Mouse (Mus musculus): ENCODE results near the gene Cracr2b. TPM values are rescaled to one million over a fixed set of nuclear protein-coding genes. Genes with fewer than 3 reads are reported as not detected.

Gene Cracr2b
- total and polyA plus RNA-seq, 3 experiments = not detected

- DNase-seq (ENCODE audit: extremely low read depth) = no peak
- Histone ChIP-seq H3K4me3 (replicated peaks in 1 of 3; ENCODE audit: low read depth in 2 of 3, low read length in 2 of 3, poor library complexity in 1 of 3) (no peak overlapping the region), H3K36me3 (replicated peaks in 1 of 2; ENCODE audit: control insufficient read depth in 1 of 2, insufficient read depth in 1 of 2, low read length in 1 of 2) (peaks cover 16 to 54% of the 10 kb centered on the region in 2 experiments), H3K9ac (ENCODE audit: insufficient read depth, low read depth) (no peak overlapping the region), H3K9me3 (replicated peaks; ENCODE audit: low read length) (no peaks in the 10 kb centered on the region), H3K4me2 (ENCODE audit: insufficient read depth, low read depth, poor library complexity, severe bottlenecking) (no peak overlapping the region), H3K27me3 (replicated peaks) (no peaks in the 10 kb centered on the region), H3K4me1 (ENCODE audit: control insufficient read depth in 1 of 2, insufficient read depth in 2 of 2) (peaks cover 2 to 27% of the 10 kb centered on the region in 2 experiments; a peak in 2 of 4 replicates), H3K79me2 (replicated peaks; ENCODE audit: control insufficient read depth, extremely low read depth, insufficient read depth, poor library complexity, severe bottlenecking) (no peaks in the 10 kb centered on the region), H3K27ac (ENCODE audit: insufficient read depth, low read depth) (no peak overlapping the region)
- TF ChIP-seq NELFE (IDR thresholded peaks at IDR 0.05; ENCODE audit: low read depth, low read length) (no peak), TBP (conservative IDR thresholded peaks at IDR 0.05; ENCODE audit: low read depth, low read length) (no peak), POLR2A (IDR thresholded peaks at IDR 0.05; ENCODE audit: low read depth, low read length) (no peak), RAD21 (IDR thresholded peaks at IDR 0.05; ENCODE audit: low read depth, low read length) (no peak), TCF12 (IDR thresholded peaks at IDR 0.05; ENCODE audit: low read depth, low read length) (no peak), JUN (IDR thresholded peaks at IDR 0.05; ENCODE audit: insufficient read depth, low read depth, low read length) (no peak), HCFC1 (IDR thresholded peaks at IDR 0.05; ENCODE audit: low read depth, low read length) (no peak), ZNF384 (IDR thresholded peaks at IDR 0.05; ENCODE audit: low read depth, low read length) (no peak), USF1 (IDR thresholded peaks at IDR 0.05; ENCODE audit: low read depth, low read length) (no peak), POLR2AphosphoS2 (IDR thresholded peaks at IDR 0.05; ENCODE audit: low read depth, low read length) (no peak), GABPA (IDR thresholded peaks at IDR 0.05; ENCODE audit: insufficient replicate concordance, low read depth, low read length) (no peak)
- dilution Hi-C loops (cut with MboI; ENCODE audit: extremely low pct_ligation_motif_present, extremely low pct_unique_long_range_greater_than_20kb, low sequenced_read_pairs) = no loop called here
- in situ Hi-C loops (cut with MboI; ENCODE audit: low pct_ligation_motif_present, low pct_unique_long_range_greater_than_20kb, low sequenced_read_pairs) = no loop called here
Observed at GRCm38 (mm10) chr7:141508160-141508559, 47.3 kb downstream of the Cracr2b start.

DNA sequence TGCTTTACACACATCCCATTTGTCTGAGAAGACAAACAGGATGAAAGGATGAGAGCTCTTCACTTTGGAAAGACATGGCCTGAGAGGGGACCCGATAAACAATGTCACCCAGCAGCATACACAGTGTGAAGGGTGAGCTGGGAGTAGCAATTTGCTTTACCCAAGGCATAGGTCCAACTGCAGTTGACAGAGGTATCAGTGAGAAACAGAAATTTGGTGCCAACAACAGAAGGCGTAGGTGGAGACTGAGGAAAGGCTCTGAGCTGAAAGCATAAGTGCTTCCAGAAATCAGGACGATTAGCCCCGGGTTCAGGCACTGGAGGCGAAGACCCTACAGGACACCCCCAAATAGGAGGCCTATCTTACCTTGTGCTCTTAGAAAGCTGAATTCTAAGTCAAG is 49.3 kb downstream of the Cracr2b start:
- no peak overlapping the region for H3K4me3 ChIP-seq (replicated peaks in 1 of 3; ENCODE audit: low read depth in 2 of 3, low read length in 2 of 3, poor library complexity in 1 of 3)
- peaks cover 2 to 30% of the 10 kb centered on the region in 2 experiments; a peak in 2 of 4 replicates for H3K4me1 ChIP-seq (ENCODE audit: control insufficient read depth in 1 of 2, insufficient read depth in 2 of 2)
- H3K9ac ChIP-seq (ENCODE audit: insufficient read depth, low read depth) = no peak overlapping the region
- H3K79me2 ChIP-seq (replicated peaks; ENCODE audit: control insufficient read depth, extremely low read depth, insufficient read depth, poor library complexity, severe bottlenecking) = no peaks in the 10 kb centered on the region
- no peaks in the 10 kb centered on the region for H3K27me3 ChIP-seq (replicated peaks)
- H3K36me3 ChIP-seq (replicated peaks in 1 of 2; ENCODE audit: control insufficient read depth in 1 of 2, insufficient read depth in 1 of 2, low read length in 1 of 2) = peaks cover 24 to 69% of the 10 kb centered on the region in 2 experiments
- H3K9me3 ChIP-seq (replicated peaks; ENCODE audit: low read length) = no peaks in the 10 kb centered on the region
- dilution Hi-C loops (cut with MboI; ENCODE audit: extremely low pct_ligation_motif_present, extremely low pct_unique_long_range_greater_than_20kb, low sequenced_read_pairs) (no loop called here), in situ Hi-C loops (cut with MboI; ENCODE audit: low pct_ligation_motif_present, low pct_unique_long_range_greater_than_20kb, low sequenced_read_pairs) (no loop called here)
- DNase-seq (ENCODE audit: extremely low read depth) = no peak
- no peak overlapping the region for H3K4me2 ChIP-seq (ENCODE audit: insufficient read depth, low read depth, poor library complexity, severe bottlenecking)
- H3K27ac ChIP-seq (ENCODE audit: insufficient read depth, low read depth) = no peak overlapping the region
- TF ChIP-seq MAFK (IDR thresholded peaks at IDR 0.05; ENCODE audit: insufficient replicate concordance, low read length) = no peak
- no peak for TF ChIP-seq PAX5 (IDR thresholded peaks at IDR 0.05; ENCODE audit: low read length)
- no peak for TF ChIP-seq CHD1 (IDR thresholded peaks at IDR 0.05; ENCODE audit: low read depth, low read length)
- no peak for TF ChIP-seq RCOR1 (conservative IDR thresholded peaks at IDR 0.05; ENCODE audit: low read depth, low read length)
- no peak for TF ChIP-seq MYC (IDR thresholded peaks at IDR 0.05; ENCODE audit: low read depth, low read length)
- TF ChIP-seq HCFC1 (IDR thresholded peaks at IDR 0.05; ENCODE audit: low read depth, low read length) = no peak
- no peak for TF ChIP-seq UBTF (IDR thresholded peaks at IDR 0.05; ENCODE audit: low read depth, low read length)
- no peak for TF ChIP-seq USF2 (conservative IDR thresholded peaks at IDR 0.05; ENCODE audit: low read depth, low read length)
- TF ChIP-seq NRF1 (IDR thresholded peaks at IDR 0.05; ENCODE audit: low read depth, low read length) = no peak
- TF ChIP-seq GABPA (IDR thresholded peaks at IDR 0.05; ENCODE audit: insufficient replicate concordance, low read depth, low read length) = no peak
